Mouse (Mus musculus): ENCODE measurements around the gene Inpp4a.

- no peak for TF ChIP-seq CTCF (IDR thresholded peaks at IDR 0.05; ENCODE audit: borderline replicate concordance, insufficient read depth, low read length)
- TF ChIP-seq POLR2A (IDR thresholded peaks at IDR 0.05; ENCODE audit: low read depth, low read length) = no peak
Observed at GRCm38 (mm10) chr1:37407228-37407627, 107.6 kb downstream of the Inpp4a start.

Measured in embryonic fibroblast, embryonic 13.5 days (primary cell).